Mouse (Mus musculus) small intestine, adult 2 months (tissue): ENCODE results near the gene Lat.

ENCODE experiments used
- CTCF ChIP-seq: fragments of 200-500 bp; IDR thresholded peaks from 2 replicates; pipeline ENCODE4 v1.5.1; 2012; ENCODE audit warnings: low read depth, mild to moderate bottlenecking, control low read depth, inconsistent platforms, low read length, moderate library complexity, mixed read lengths; ENCODE audit not compliant: insufficient replicate concordance, insufficient read length; ENCODE audit errors: extremely low read depth
- POLR2A ChIP-seq: fragments of 200-500 bp; IDR thresholded peaks from 2 replicates; pipeline ENCODE4 v1.6.1; 2012; ENCODE audit warnings: low read depth, mild to moderate bottlenecking, control low read depth, inconsistent platforms, low read length, moderate library complexity

- no peak for TF ChIP-seq CTCF
- no peak for TF ChIP-seq POLR2A
Measured at GRCm38 (mm10) chr7:126363038-126363437, 6.3 kb downstream of the Lat start.
